Mouse (Mus musculus): Measurements from ENCODE around the gene Acly. TPM values are rescaled to one million over a fixed set of nuclear protein-coding genes. Genes with fewer than 3 reads are reported as not detected.

The Acly gene
- total RNA-seq (2023): 136 TPM

GRCm38 (mm10) chr11:100527458-100528374 lies at the start of gene Acly:
Gene Acly (minus strand): TSS chr11:100528000.

GRCm38 (mm10) chr11:100574708-100575483 lies 47.1 kb upstream of the Acly start, which contains the start of gene Cnp:
Gene Cnp (plus strand): TSS chr11:100574904.

GRCm38 (mm10) chr11:100544832-100545745 lies 17.3 kb upstream of the Acly start, which contains the start of gene Ttc25:
Gene Ttc25 (plus strand): TSS chr11:100545607.

GRCm38 (mm10) chr11:100472197-100472934 lies 55.4 kb downstream of the Acly start, which contains the start of gene Klhl11:
Gene Klhl11 (minus strand): TSS chr11:100472741.

GRCm38 (mm10) chr11:100441797-100442196 lies 86.0 kb downstream of the Acly start, which contains the start of the genes Nt5c3b and Klhl10:
Gene Nt5c3b (minus strand): TSS chr11:100441808.
Gene Klhl10 (plus strand): TSS chr11:100441917.

Other genes starting within 250 kb of the Acly start
- 2,357 TPM for gene Eif1, start 208.1 kb downstream of the Acly start, total RNA-seq (2023)
- not detected for gene Gast, start 193.6 kb downstream of the Acly start, total RNA-seq (2023)
- gene Hap1, start 171.9 kb downstream of the Acly start, total RNA-seq (2023): 0.46 TPM
- 11.4 TPM for gene Jup, start 130.2 kb downstream of the Acly start, total RNA-seq (2023)
- gene P3h4, start 113.2 kb downstream of the Acly start, total RNA-seq (2023): 0.31 TPM
- not detected for gene Fkbp10, start 112.3 kb downstream of the Acly start, total RNA-seq (2023)
- 99.9 TPM for gene Nt5c3b, start 86.2 kb downstream of the Acly start, total RNA-seq (2023)
- 2.2 TPM for gene Klhl10, start 86.1 kb downstream of the Acly start, total RNA-seq (2023)
- 19.3 TPM for gene Klhl11, start 55.3 kb downstream of the Acly start, total RNA-seq (2023)
- not detected for gene Ttc25, start 17.6 kb upstream of the Acly start, total RNA-seq (2023)
- gene Cnp, start 46.9 kb upstream of the Acly start, total RNA-seq (2023): 133 TPM
- gene Nkiras2, start 91.2 kb upstream of the Acly start, total RNA-seq (2023): 14.1 TPM
- gene Dnajc7, start 92.2 kb upstream of the Acly start, total RNA-seq (2023): 388 TPM
- gene Zfp385c, start 164.5 kb upstream of the Acly start, total RNA-seq (2023): not detected
- 10.6 TPM for gene Dhx58, start 176.3 kb upstream of the Acly start, total RNA-seq (2023)
- gene Kat2a, start 184.5 kb upstream of the Acly start, total RNA-seq (2023): 41.9 TPM
- gene Hspb9, start 185.8 kb upstream of the Acly start, total RNA-seq (2023): not detected
- 121 TPM for gene Rab5c, start 210.2 kb upstream of the Acly start, total RNA-seq (2023)
- gene Kcnh4, start 231.9 kb upstream of the Acly start, total RNA-seq (2023): 0.58 TPM
- not detected for gene Hcrt, start 234.9 kb upstream of the Acly start, total RNA-seq (2023)
- gene Ghdc, start 243.0 kb upstream of the Acly start, total RNA-seq (2023): 7.3 TPM